Mouse (Mus musculus) pancreas, adult 10 weeks (tissue): ENCODE results near the gene Rhox4b. TPM values are rescaled to one million over a fixed set of nuclear protein-coding genes. Genes with fewer than 3 reads are reported as not detected.

Source experiments
- polyA plus RNA-seq: library from polyadenylated mRNA; stranded (reverse); fragments of 350-450 nt; fragmentation: Illumina TruSeq; extraction: RNeasy Lipid Tissue Mini Kit (QIAGEN cat#74804); gene quantifications from one replicate; pipeline ENCODE4 v1.2.3, GENCODE M21; 2015; ENCODE audit warnings: low read depth, low replicate concordance; ENCODE audit not compliant: insufficient read depth

The Rhox4b gene
- not detected for polyA plus RNA-seq

DNA sequence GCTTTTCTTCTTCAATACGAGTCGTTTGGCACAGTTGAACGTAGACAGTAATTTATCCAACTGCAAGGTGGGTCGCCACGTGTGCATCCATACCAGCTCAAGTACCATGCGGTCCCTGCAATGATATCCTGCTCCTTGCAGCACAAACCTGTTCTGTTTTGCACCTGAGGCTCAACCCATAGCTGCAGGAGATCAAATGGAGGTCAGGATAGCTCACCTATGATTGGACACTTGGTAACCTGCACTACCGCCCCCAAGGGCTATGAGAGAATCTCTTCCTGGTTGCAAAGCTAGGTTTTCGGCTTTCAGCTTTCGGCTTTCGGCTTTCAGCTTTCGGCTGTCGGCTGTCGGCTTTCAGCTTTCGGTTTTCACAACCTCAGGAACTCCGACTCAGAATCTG lies at the start of gene Rhox4b:
Gene Rhox4b, plus strand, starts transcription at position 301 of the 400 bp plus-strand sequence.

DNA sequence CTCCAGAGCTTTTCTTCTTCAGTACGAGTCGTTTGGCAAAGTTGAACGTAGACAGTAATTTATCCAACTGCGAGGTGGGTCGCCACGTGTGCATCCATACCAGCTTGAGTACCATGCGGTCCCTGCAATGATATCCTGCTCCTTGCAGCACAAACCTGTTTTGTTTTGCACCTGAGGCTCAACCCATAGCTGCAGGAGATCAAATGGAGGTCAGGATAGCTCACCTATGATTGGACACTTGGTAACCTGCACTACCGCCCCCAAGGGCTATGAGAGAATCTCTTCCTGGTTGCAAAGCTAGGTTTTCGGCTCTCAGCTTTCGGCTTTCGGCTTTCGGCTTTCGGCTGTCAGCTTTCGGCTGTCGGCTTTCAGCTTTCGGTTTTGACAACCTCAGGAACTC lies 41.7 kb upstream of the Rhox4b start, which contains the start of gene Rhox4a2:
Gene Rhox4a2, plus strand, starts transcription at position 301 of the 400 bp plus-strand sequence.

DNA sequence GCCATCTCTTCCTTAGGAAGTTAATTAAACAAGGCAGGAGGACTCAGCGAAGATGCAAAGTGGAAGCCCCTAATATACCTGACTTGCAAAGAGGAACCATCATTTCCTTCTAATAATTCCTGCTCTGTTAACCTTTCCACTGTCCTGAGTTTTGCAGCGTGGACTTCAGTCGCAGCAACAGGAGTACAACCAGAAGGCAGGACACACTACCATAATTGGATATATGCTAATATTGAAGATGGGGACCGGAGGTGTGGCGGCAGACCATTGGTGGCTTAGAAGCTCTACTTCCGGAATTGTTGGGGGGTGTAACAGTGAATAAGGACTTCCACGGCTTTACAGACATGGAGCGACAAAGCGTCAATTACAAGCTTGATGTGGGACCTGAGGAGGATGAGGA lies 20.5 kb upstream of the Rhox4b start, which contains the start of gene Rhox2b:
Gene Rhox2b, plus strand, starts transcription at position 301 of the 400 bp plus-strand sequence.

DNA sequence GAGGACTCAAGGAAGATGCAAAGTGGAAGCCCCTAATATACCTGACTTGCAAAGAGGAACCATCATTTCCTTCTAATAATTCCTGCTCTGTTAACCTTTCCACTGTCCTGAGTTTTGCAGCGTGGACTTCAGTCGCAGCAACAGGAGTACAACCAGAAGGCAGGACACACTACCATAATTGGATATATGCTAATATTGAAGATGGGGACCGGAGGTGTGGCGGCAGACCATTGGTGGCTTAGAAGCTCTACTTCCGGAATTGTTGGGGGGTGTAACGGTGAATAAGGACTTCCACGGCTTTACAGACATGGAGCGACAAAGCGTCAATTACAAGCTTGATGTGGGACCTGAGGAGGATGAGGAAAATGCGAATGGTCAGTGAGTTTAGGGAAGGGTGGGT lies 21.1 kb downstream of the Rhox4b start, which contains the start of gene Rhox2c:
Gene Rhox2c, plus strand, starts transcription at position 301 of the 400 bp plus-strand sequence.

DNA sequence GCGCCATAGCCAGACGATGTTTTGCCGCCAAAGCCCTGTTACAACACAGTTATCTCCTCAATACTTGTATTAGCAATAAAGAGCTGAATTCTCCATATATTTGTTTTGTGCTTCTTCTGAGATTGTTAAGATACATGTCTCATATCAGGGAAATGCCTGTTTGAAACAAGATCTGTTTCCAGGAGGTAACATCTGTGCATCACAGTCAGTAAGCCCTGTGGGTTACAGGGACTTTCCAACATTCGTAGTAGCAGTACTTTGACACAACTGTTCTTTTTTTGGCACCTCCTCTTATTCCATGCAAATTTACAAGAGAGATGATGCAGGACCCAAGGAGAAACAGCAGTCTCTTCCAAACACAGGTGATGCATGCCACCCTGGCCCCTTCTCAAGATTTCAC lies 26.0 kb downstream of the Rhox4b start, which contains the start of gene Rhox3c:
Gene Rhox3c, plus strand, starts transcription at position 301 of the 400 bp plus-strand sequence.

DNA sequence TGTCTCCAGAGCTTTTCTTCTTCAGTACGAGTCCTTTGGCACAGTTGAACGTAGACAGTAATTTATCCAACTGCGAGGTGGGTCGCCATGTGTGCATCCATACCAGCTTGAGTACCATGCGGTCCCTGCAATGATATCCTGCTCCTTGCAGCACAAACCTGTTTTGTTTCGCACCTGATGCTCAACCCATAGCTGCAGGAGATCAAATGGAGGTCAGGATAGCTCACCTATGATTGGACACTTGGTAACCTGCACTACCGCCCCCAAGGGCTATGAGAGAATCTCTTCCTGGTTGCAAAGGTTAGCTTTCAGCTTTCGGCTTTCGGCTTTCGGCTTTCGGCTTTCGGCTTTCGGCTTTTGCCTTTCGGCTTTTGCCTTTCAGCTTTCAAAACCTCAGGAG lies 47.7 kb downstream of the Rhox4b start, which contains the start of gene Rhox4c:
Gene Rhox4c, plus strand, starts transcription at position 301 of the 400 bp plus-strand sequence.

Other genes with a start within 250 kb of the Rhox4b start
- 85.0 TPM for gene Ndufa1, start 241.3 kb upstream of the Rhox4b start, polyA plus RNA-seq
- gene Rnf113a1, start 241.2 kb upstream of the Rhox4b start, polyA plus RNA-seq = 1.2 TPM
- gene Gm9, start 221.5 kb upstream of the Rhox4b start, polyA plus RNA-seq = not detected
- not detected for gene Rhox1, start 210.2 kb upstream of the Rhox4b start, polyA plus RNA-seq
- not detected for gene Rhox2a, start 187.5 kb upstream of the Rhox4b start, polyA plus RNA-seq
- not detected for gene Rhox3a, start 182.6 kb upstream of the Rhox4b start, polyA plus RNA-seq
- not detected for gene Rhox4a, start 167.2 kb upstream of the Rhox4b start, polyA plus RNA-seq
- not detected for gene Rhox3a2, start 52.5 kb upstream of the Rhox4b start, polyA plus RNA-seq
- gene Rhox4a2, start 41.6 kb upstream of the Rhox4b start, polyA plus RNA-seq = not detected
- not detected for gene Rhox2b, start 20.4 kb upstream of the Rhox4b start, polyA plus RNA-seq
- not detected for gene Rhox2c, start 21.2 kb downstream of the Rhox4b start, polyA plus RNA-seq
- not detected for gene Rhox3c, start 26.1 kb downstream of the Rhox4b start, polyA plus RNA-seq
- not detected for gene Rhox4c, start 47.8 kb downstream of the Rhox4b start, polyA plus RNA-seq
- gene Rhox2d, start 60.9 kb downstream of the Rhox4b start, polyA plus RNA-seq = not detected
- gene Rhox4d, start 81.9 kb downstream of the Rhox4b start, polyA plus RNA-seq = not detected
- gene Rhox2e, start 98.0 kb downstream of the Rhox4b start, polyA plus RNA-seq = not detected
- gene Rhox3e, start 109.5 kb downstream of the Rhox4b start, polyA plus RNA-seq = not detected
- gene Rhox4e, start 124.9 kb downstream of the Rhox4b start, polyA plus RNA-seq = not detected
- gene Rhox2f, start 138.9 kb downstream of the Rhox4b start, polyA plus RNA-seq = not detected
- gene Rhox3f, start 148.5 kb downstream of the Rhox4b start, polyA plus RNA-seq = not detected
- gene Rhox4f, start 175.2 kb downstream of the Rhox4b start, polyA plus RNA-seq = not detected
- gene Rhox3g, start 196.1 kb downstream of the Rhox4b start, polyA plus RNA-seq = not detected
- not detected for gene Rhox2g, start 211.0 kb downstream of the Rhox4b start, polyA plus RNA-seq
- not detected for gene Rhox4g, start 218.8 kb downstream of the Rhox4b start, polyA plus RNA-seq
- gene Rhox3h, start 236.3 kb downstream of the Rhox4b start, polyA plus RNA-seq = not detected
- not detected for gene Rhox2h, start 240.8 kb downstream of the Rhox4b start, polyA plus RNA-seq